Mouse (Mus musculus): ENCODE data around the gene Banp.

The Banp gene

GRCm38 (mm10) chr8:122058951-122059350 is 109.4 kb downstream of the Banp start:
- DNase-seq (ENCODE audit: low read depth), result no peak

DNA sequence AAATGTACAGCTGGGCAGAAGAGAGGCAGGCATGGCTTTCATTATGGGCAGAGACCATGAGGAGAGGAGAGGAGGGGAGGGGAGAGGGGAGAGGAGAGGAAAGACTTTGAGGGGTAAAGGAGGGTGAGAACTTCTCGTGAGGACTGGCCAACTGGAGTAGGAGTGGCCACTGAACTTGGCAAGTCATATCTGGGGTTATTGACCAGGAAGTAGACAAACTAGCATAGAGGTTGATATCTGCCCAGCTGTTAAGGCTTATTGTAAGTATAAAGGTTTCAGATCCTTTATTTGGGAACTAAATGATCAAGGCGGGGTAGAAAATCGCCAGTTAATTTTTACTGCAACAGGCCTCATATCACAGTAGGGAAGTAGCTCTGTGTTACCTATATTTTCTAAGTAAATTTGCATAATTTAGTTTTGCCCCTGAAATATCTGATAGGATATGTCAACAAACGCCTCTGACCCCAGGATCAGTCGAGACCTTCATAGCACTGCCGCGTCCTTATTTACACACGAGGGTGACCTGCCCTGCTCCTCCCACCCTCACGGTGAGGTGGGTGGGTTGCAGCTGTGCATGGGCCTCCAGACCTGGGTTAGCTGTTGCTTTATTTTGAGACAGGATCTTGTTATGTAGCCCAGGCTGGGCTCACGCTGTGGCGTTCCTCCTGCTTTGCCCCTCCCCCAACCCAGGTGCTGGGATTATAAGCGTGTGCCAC is 113.1 kb downstream of the Banp start:
- no peak for DNase-seq (ENCODE audit: low read depth)

- no peak for DNase-seq (ENCODE audit: low read depth)
Observed at GRCm38 (mm10) chr8:122064353-122064752, 114.8 kb downstream of the Banp start.

DNA sequence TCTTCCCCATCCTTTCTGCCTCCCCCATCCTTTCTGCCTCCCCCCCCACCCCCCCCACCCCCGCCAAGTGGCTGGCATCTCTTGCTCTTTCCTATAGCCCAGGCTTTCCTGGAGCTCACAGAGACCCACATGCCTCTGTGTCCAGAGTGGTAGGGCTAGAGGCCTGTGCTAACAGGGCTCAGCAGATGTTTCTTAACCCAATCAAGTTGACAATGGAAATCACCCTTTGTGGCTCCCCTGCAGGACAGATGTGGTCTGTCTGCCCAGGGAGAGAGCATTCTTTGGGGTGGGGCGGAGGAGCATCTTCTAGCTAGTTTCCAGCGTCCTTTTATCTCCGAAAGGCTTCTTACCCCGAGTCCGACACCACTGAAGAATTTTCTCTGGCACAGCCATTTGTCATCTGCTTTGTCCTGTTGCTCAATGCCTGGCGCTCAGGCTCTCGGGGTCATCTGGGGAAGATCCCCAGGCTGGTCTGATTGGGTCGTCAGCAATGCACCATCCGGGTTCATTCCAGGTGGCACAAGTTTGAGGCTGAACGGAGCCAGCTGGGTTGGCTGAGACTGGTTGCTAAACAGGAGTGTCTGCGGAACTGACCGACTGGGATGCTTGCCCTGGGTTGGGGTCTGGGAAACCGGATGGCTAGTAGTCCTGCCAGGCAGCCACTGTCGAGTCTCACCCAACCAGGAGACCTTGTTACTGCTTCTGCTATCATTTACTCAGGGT is 118.4 kb downstream of the Banp start:
- DNase-seq (ENCODE audit: low read depth), result no peak

- DNase-seq (ENCODE audit: low read depth), result peak; percentile 56
Observed at GRCm38 (mm10) chr8:122068609-122069008, 119.1 kb downstream of the Banp start.

DNA sequence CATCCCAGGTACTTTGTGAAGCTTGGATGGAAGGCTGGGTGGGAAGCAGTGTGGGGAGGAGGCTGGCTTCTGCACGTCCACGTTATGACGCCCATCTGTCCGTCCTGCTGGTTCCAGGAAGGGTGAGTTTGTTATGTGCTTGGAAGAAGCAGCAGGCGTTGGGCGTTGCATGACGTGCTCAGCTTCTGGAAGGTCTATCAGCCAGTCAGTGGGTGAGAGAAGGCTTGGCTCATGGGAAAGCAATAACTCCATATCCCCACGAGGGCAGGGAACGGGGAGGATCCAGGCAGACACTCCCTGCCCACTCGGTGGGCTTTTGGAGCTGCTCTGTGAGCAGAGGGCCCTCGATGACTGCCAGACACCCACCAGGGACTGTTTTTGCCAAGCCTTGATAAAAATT is 119.7 kb downstream of the Banp start:
- DNase-seq (ENCODE audit: low read depth), result no peak

GRCm38 (mm10) chr8:122071193-122071592 is 121.6 kb downstream of the Banp start:
- no peak for DNase-seq (ENCODE audit: low read depth)

DNA sequence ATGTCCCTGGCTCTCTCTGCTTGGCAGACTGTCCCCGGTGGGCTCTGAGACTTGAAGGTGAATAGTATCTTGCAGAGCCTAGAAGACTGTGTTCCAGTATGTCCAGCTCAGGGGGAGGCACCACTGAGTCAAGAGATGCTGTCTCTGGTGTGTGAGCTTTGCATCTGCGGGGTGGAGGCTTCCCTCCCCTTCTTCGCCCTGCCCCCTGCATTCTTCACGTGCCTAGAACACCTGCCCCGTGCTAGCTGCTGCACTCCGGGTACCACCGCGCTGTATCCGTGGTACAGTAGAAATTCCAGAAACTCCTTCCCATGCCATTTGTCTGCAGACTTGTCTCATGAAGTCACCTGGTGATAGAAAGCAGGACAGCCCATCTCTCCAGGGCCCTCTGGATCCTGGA is 124.4 kb downstream of the Banp start:
- DNase-seq (ENCODE audit: low read depth), result no peak

- DNase-seq (ENCODE audit: low read depth), result no peak
Observed at GRCm38 (mm10) chr8:122074442-122074841, 124.9 kb downstream of the Banp start.

GRCm38 (mm10) chr8:122074977-122075376 is 125.4 kb downstream of the Banp start:
- DNase-seq (ENCODE audit: low read depth), result no peak

DNA sequence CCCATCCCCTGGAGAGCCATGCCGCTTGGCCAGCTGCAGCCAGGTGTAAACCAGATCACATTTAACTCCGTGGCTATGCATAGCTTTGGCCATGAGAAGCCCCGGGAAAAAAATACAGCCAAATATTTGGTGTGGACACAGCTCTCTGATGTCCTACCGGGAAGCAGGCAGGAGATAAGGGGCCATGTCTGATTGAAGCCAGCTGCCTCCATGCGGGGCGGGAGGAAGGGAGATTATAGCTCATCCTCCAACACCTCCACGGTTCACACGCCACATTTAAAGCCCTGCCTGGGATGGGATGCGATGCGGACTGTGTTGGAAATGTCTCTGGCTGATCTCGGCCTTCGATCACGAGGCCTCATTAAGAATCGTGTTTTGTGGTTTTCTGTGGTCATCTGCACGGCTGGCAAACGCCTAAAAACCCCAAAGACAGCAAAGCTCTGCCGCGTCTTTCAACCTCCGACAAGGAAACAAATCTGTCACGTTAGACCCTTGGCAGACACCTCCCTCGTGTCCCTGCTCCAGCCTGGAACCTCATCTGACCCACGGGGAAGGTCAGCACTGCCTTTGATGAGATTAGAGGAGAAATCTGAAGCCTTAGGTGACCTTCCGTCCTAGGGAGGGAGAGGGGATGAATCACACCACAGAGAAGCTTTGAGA is 126.8 kb downstream of the Banp start:
- no peak for DNase-seq (ENCODE audit: low read depth)

- no peak for DNase-seq (ENCODE audit: low read depth)
Observed at GRCm38 (mm10) chr8:122078321-122078720, 128.8 kb downstream of the Banp start.

Data from 416B (cell line).